27 mouse cellular contexts compared by ENCODE assay signal in the genomic region with DNA sequence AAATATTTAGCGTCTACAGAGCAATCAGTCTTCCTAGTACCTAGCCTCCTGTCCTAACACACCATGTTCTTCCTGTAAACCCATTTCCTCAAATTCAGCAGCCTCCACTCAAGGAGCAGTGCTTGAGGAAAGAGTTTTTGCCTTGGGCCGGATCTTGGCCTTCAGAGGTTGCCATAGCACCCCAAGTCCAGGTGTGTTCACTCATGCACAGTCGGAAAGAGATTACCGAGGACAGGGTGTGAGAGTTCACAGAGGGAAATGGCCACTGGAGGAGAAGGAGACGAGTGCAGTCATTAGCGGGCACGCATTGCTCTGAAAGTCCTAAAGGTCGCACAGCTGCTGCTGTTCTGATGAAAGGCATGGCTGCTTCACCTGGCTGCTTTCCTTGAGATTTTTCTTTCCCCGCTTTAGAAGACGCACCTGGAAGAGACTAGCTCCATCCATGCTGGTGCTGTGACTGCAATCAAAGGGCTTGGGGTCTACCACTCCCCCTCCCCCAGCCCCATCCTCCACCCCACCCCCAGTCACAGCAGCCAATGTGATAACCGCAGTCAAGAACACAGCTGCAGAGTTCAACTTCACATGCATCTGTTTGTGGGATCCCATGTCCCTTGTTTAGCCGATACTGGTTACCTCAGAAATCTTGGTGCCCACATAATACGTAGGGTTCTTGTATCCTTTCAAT. TPM values are rescaled to one million over a fixed set of nuclear protein-coding genes. Genes with fewer than 3 reads are reported as not detected.
DNase-seq lines count a peak whose midpoint lies in the region; TF ChIP-seq lines count a peak whose summit lies in the region.
"Had no signal": no experiment of that assay in that cellular context is flagged by ENCODE, and none has a peak within 500 bp of the region (broad histone marks: within the 10 kb centered on the region; RNA-seq: fewer than 3 reads in every experiment).

No protein-coding gene starts in this region.

- H3K27ac ChIP-seq in kidney, adult 2 months (ENCODE audit: insufficient read depth, low read depth, low read length), result no peak overlapping the region
- H3K27ac ChIP-seq: forebrain, embryonic 15.5 days; heart, embryonic 10.5 days; limb, embryonic 13.5 days; liver, embryonic 13.5 days; midbrain, embryonic 10.5 days had no signal

- no peaks in the 10 kb centered on the region for H3K36me3 ChIP-seq in kidney, adult 2 months (ENCODE audit: control insufficient read depth, insufficient read depth, low read length)
- H3K36me3 ChIP-seq: forebrain, embryonic 15.5 days; heart, embryonic 10.5 days; limb, embryonic 13.5 days; liver, embryonic 13.5 days; midbrain, embryonic 10.5 days had no signal

- H3K4me3 ChIP-seq in kidney, adult 2 months (ENCODE audit: insufficient read depth, low read depth, low read length), result no peak overlapping the region
- H3K4me3 ChIP-seq: forebrain, embryonic 15.5 days; heart, embryonic 10.5 days; limb, embryonic 13.5 days; liver, embryonic 13.5 days; midbrain, embryonic 10.5 days had no signal

- no peak for TF ChIP-seq CTCF in kidney, adult 2 months (conservative IDR thresholded peaks at IDR 0.05; ENCODE audit: insufficient read depth, insufficient read length, low read depth, low read length)

- no peaks in the 10 kb centered on the region for H3K27me3 ChIP-seq in kidney, adult 2 months (replicated peaks; ENCODE audit: control insufficient read depth, insufficient read depth, low read length)
- H3K27me3 ChIP-seq: forebrain, embryonic 15.5 days had no signal

- TF ChIP-seq POLR2A in kidney, adult 2 months (IDR thresholded peaks at IDR 0.05; ENCODE audit: low read depth, low read length), result no peak

- no peaks in the 10 kb centered on the region; the same call in 1 of the 2 replicates for H3K4me1 ChIP-seq in kidney, adult 2 months (ENCODE audit: control insufficient read depth, insufficient read depth, low read length)
- H3K4me1 ChIP-seq: forebrain, embryonic 15.5 days; limb, embryonic 13.5 days; liver, embryonic 13.5 days had no signal

- 29% methylated on average over 13 of the region's 13 CpGs for WGBS in kidney, adult 2 months

- DNase-seq in kidney, adult 2 months, result peak; percentile 50
- no peak for DNase-seq in kidney, adult 18-20 months
- DNase-seq in A20 (ENCODE audit: low read depth, low spot score), result peak; percentile 69
- peak; percentile 70 for DNase-seq in ZHBTc4 (ENCODE audit: low read depth, low spot score)
- peak; percentile 45 for DNase-seq in thymus, postnatal 14 days
- DNase-seq in adrenal gland, adult 18-20 months (ENCODE audit: low spot score in 2 of 2), result no peak
- DNase-seq in right cerebral cortex, postnatal 4 days, result no peak
- DNase-seq: cerebellum, adult 18-20 months; cerebellum, postnatal 25 days; embryo, embryonic 11 days; gastrocnemius, postnatal 36 days; liver, embryonic 13.5 days; lung, embryonic 14.5 days; lung, postnatal 4 days had no signal

RNA-seq across cellular contexts. Expression of gene BC048679, which starts 17.0 kb away (rescaled TPM):
- polyA plus RNA-seq in kidney, adult 2 months (2012; rRNA removed), result 1.0 TPM in 1 of 2 replicates, not detected in the other
- not detected for total RNA-seq in adrenal gland, adult 18-20 months (2021)
- total RNA-seq: adrenal gland, postnatal 4 days; layer of hippocampus, adult 18-20 months; layer of hippocampus, postnatal 25 days; left cerebral cortex, postnatal 10 days; midbrain, postnatal 0 days had no signal
- polyA plus RNA-seq: embryonic facial prominence, embryonic 14.5 days; forebrain, embryonic 15.5 days; heart, embryonic 10.5 days; heart, postnatal 0 days; hindbrain, embryonic 11.5 days; limb, embryonic 13.5 days; liver, embryonic 13.5 days; lung, embryonic 14.5 days; midbrain, embryonic 10.5 days; midbrain, postnatal 0 days; stomach, embryonic 16.5 days had no signal

RNA-seq across cellular contexts. Expression of gene Ap3b2, which starts 21.3 kb away (rescaled TPM):
- polyA plus RNA-seq in kidney, adult 2 months (2012; rRNA removed), result 0.29 and 0.44 TPM in 2 replicates
- 10 to 100 TPM in 1 of 2 experiments, 1 to 10 TPM in 1; 9.8 to 12.3 TPM for total RNA-seq in adrenal gland, adult 18-20 months (2021)

RNA-seq across cellular contexts. Expression of gene Fsd2, which starts 51.7 kb away (rescaled TPM):
- 0.24 and 0.66 TPM in 2 replicates for polyA plus RNA-seq in kidney, adult 2 months (2012; rRNA removed)
- total RNA-seq in adrenal gland, adult 18-20 months (2021), result 1 to 10 TPM in 1 of 2 experiments, under 1 TPM in 1; 0.66 to 6.2 TPM
- polyA plus RNA-seq: midbrain, embryonic 10.5 days had no signal

RNA-seq across cellular contexts. Expression of gene Whamm, which starts 56.0 kb away (rescaled TPM):
- 14.1 and 16.0 TPM in 2 replicates for polyA plus RNA-seq in kidney, adult 2 months (2012; rRNA removed)
- 10 to 100 TPM; 18.9 to 20.1 TPM for total RNA-seq in adrenal gland, adult 18-20 months (2021)

RNA-seq across cellular contexts. Expression of gene Cpeb1, which starts 59.8 kb away (rescaled TPM):
- 12.7 and 13.5 TPM in 2 replicates for polyA plus RNA-seq in kidney, adult 2 months (2012; rRNA removed)
- 10 to 100 TPM; 35.5 to 38.4 TPM for total RNA-seq in adrenal gland, adult 18-20 months (2021)

Comparison
In these comparisons a context has a peak if more than half of its experiments do, and no peak if none do; other contexts are left out.
1. DNase-seq: peak in kidney, adult 2 months (single experiment), A20 (single experiment), ZHBTc4 (single experiment) and thymus, postnatal 14 days (single experiment); none in kidney, adult 18-20 months (single experiment), adrenal gland, adult 18-20 months (0 of 2) and right cerebral cortex, postnatal 4 days (single experiment).